Mouse (Mus musculus): Measurements from ENCODE around the gene Cldn1. TPM values are rescaled to one million over a fixed set of nuclear protein-coding genes. Genes with fewer than 3 reads are reported as not detected.

Cldn1 gene
- total RNA-seq (2021): 10 to 100 TPM; 21.3 to 32.7 TPM
- long read RNA-seq, experiment 1, transcript Cldn1-201 (4 exons, 3,247 nt): major isoform, 16 of 16 reads
- long read RNA-seq, experiment 1, partial matches to known transcripts: 0 of 16 reads
- long read RNA-seq, experiment 1, other reads (novel, unspliced or antisense): 0 of 16 reads
- long read RNA-seq, experiment 2, partial matches to known transcripts: 0 of 2 reads
- long read RNA-seq, experiment 2, other reads (novel, unspliced or antisense): 0 of 2 reads

GRCm38 (mm10) chr16:26371325-26372053 is at the start of gene Cldn1:
Gene Cldn1 (minus strand): TSS chr16:26371841.
- DNase-seq: peak; percentile 95

- no peak for DNase-seq
These were observed 47.0 kb upstream of the Cldn1 start for GRCm38 (mm10) chr16:26418616-26419015.

- no peak for DNase-seq
These were observed 32.4 kb upstream of the Cldn1 start for GRCm38 (mm10) chr16:26404070-26404469.

GRCm38 (mm10) chr16:26400971-26401370 is 29.3 kb upstream of the Cldn1 start:
- DNase-seq: no peak

DNA sequence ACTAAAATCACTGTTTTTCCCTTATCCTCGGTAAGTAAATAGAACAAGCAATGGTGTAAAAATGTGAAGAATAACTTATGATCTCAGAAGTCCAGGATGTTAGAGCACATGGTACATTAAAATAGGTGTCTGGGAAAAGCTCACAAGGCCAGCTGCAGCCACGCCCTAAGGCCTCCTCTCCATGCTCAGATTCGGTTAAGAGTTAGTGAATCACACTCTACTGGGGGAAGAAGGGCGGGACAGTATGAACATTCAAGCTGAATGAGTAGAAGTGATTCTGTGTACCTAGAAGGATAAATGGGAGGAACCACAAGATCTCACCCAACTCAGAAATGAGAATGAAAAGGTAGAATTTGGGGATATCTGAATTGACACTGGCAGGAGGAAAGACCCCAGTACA is 28.9 kb upstream of the Cldn1 start:
- no peak for DNase-seq

DNA sequence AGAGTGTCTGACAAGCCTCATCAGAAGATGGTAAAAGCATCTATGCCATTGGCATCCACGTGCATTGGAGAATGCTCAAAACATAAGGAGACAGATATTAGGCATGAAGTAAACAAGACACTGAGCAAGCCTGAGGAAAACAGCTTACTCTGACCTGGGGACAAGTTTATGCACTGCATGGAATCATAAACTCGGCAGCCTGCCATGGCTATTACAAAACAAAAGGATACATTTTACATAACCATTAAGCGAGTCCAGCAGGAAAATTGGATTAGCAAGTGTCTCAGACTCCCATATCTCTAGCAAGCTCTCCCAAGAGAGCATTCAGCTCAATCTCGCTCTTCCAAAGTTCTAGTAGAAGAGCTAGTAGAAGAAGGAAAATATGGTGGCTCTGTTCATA is 19.3 kb upstream of the Cldn1 start:
- DNase-seq: no peak

DNA sequence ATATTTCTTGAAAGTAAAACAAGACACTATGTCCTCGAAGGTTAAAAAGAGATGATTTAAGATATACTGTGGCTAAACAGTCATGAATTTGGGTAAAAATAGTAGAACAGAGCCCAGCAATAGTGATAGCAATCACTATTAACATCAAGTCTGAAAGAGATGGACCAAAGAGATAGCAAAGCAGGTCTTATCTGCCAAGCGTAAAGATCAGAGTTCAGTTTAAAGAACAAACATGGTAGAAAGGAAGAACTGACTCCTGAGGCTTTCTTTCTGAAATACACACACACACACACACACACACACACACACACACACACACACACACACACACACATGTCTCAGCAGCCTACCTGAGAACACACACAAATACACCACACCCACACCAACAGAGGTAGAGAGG is 14.5 kb upstream of the Cldn1 start:
- no peak for DNase-seq

DNA sequence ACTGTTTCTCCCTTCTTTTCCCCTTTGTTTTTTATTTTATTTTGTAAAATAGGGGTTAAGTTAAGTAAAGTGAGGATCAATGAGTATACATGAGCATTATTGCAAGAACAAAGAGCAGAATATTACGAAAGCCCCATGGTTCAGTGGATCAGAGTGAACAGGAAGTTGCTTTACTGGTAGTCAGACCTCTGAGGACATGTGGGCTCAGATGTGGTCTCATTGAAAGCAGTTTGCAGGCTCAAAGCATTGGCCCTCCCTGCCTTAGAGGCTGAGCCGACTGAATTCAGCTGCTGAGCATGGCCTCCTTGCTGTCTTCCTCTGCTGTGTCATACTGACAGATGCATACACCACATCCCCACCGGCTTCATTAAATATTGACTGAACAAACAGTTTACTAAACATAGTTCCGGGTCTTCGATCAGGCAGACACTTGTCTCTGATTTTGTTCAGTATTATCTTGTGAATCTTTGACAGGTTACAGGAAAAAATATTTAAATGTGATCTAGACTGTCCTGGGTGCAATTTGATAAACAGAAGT is 12.5 kb upstream of the Cldn1 start:
- DNase-seq: no peak

- no peak for DNase-seq
These were observed 5.5 kb upstream of the Cldn1 start for GRCm38 (mm10) chr16:26377170-26377569.

GRCm38 (mm10) chr16:26370127-26370526 is 1.5 kb downstream of the Cldn1 start:
- no peak for DNase-seq

DNA sequence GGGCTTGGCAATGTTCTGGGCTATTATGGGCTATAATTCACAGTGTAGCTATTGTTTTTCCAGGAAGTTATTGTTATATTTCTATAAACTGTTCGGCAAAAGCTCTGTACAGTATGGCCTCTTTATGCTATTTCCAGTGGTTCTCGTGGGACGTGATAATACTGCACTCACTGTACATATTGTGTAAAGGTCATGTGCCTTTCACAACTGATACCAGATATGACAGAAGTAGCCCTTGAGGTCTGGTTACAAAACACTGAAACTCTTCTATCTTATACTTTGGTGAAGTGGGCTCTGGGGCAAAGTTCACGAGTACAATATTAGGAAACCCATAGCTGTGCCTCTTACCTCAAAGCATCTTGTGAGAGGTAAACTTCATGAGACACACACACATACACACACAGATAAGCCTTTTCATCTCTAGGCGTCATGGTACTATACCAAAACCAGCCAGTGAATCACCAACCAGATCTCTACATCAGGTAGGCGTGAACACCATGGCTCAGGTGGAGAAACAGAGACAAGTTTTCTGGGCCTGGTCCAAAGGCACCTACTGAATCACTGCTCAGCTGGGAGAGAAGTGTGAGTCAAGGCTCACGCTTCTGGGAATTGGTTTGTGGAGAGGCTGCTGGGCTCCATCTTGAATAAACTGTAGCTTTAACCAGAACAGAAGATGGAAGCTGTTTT is 2.5 kb downstream of the Cldn1 start:
- no peak for DNase-seq

GRCm38 (mm10) chr16:26368121-26368520 is 3.5 kb downstream of the Cldn1 start:
- peak; percentile 18 for DNase-seq

DNA sequence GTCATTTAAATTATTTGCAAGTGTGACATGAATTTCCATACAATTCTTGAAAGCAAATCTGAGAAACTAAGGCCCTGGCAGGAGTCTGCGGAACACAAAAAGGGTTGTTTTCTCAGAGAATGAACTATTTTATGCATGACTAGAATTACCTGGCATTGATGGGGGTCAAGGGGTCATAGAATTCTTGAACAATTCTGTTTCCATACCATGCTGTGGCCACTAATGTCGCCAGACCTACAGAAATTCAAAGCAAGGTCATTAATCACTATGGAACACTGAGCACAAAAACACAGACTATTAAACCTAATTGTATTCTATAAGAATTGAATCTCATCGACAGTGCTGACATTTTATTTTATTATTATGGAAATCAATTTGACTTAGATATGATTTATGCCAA is 10.9 kb downstream of the Cldn1 start:
- no peak for DNase-seq

DNA sequence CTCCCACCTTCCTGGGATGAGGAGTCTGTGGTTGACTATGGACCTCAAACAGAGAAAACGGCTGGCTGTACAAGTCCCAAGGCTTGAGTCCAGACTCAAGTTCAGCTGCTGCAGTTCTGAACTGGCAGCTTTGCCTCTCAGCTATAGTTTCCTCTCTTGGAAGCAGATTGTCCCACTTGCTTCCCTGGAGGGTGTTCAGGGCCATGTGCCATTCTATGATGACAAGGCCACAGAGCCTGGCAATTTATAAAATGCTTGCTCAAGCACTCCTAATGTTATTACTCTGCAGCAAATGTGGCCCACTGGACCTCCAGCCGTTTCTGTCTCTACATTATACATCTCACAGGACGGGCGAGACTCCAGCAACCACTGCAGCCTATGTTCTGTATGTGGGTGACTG is 12.0 kb downstream of the Cldn1 start:
- peak; percentile 47 for DNase-seq

- DNase-seq: peak; percentile 30
These were observed 12.7 kb downstream of the Cldn1 start for GRCm38 (mm10) chr16:26358898-26359297.

DNA sequence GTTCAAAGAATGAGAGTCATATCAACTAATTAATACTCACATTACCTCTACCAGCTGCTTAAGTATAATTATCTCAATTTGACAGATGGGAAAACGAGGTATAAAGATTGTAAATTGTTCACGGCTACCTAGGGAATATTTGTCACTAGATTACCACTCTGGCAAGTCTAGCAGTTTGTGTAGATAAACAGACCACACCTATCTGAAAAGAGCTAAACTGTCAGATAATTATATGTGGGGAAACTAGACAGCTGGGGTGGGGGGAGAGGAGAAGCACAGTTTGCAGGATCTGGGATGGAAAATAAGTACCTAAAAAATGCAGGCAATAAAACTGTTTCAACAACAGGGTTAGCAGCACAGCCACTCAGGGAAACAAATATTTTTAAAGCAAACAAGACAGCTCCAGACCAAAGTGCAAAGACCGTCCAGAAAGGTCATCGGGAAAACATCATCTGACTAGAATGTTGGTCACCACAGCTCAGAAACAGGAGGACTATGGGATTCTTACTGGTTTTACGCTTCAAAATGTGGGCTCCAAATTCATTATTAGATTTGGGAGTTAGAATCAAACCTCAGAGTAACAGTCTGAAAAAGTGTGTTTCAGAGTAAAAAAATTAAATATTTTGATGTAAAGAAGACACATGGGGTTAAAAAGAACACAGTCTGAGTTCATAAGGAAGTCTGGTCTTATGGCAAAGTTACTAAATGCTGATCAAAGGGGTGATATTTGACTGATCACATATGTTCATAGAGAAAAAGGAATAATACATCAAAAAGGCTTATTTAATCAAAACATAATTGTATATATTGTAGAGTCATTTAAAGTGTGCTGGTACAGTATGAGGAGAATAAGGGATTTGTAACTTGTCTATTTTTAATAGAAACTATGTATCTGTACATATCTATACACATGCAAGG is 13.5 kb downstream of the Cldn1 start:
- no peak for DNase-seq

- DNase-seq: no peak
These were observed 16.1 kb downstream of the Cldn1 start for GRCm38 (mm10) chr16:26355513-26355912.

- no peak for DNase-seq
These were observed 20.9 kb downstream of the Cldn1 start for GRCm38 (mm10) chr16:26350786-26351185.

GRCm38 (mm10) chr16:26348809-26349208 is 22.8 kb downstream of the Cldn1 start:
- DNase-seq: no peak

- DNase-seq: peak; percentile 4
These were observed 55.4 kb downstream of the Cldn1 start for GRCm38 (mm10) chr16:26316281-26316680.

DNA sequence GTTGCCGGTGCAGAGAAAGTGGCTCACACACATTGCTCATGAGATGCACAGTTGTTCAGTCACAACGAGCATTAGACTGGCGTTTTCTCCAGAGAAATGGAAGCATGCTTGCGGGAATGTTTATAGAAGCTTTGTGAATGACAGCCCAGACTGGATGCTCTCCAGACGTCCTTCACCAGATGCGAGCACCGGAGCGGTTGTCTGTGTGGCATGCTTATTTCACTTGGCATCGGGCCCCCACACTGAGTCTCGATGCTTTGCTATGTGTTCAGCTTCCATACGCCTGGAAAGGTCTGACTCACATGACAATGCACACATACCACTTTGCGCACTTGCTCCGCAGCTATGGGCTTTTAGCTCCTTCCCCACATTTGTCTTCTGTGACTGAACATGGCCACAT is 56.8 kb downstream of the Cldn1 start:
- DNase-seq: peak; percentile 27

DNA sequence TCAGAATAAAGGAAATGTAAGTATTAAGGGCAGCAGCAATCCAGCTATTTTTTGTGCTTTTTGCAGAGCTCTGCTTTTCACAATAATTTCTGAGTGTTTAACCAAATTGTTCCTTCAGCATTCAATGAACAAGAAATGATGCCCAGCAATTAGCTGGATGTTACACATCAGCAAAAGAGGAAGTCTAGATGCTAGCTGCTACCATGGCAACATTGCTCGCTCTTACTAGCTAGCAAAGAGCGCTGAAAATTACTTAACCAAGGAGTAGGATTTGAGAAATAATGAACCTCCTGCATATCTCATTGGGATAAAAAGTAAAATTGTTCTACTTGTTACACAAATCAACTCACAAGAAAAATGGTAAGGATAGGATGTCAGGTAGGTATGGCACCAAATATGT is 62.2 kb downstream of the Cldn1 start:
- DNase-seq: no peak
